Mouse (Mus musculus) left cerebral cortex, adult 8-10 months (tissue): ENCODE data around the gene Wdr46. TPM values are rescaled to one million over a fixed set of nuclear protein-coding genes. Genes with fewer than 3 reads are reported as not detected.

Source experiments
- DNase-seq, 2 experiments: peaks; one replicate each; pipeline ENCODE4 v3.0.0; 2022; ENCODE audit warnings: low spot score in 2 of 2
- total RNA-seq, 4 experiments: library from RNA; stranded (reverse); gene quantifications; 2 replicates each; pipeline ENCODE4 v1.2.4; 2022

Gene Wdr46
- total RNA-seq, 4 experiments from 2014 or later: 10.9 to 14.7 (median 13.7) TPM

- peak; percentile 59 to 71 for DNase-seq
Observed at GRCm38 (mm10) chr17:33951021-33951946, 10.8 kb downstream of the Wdr46 start, which contains the start of gene B3galt4. B3galt4 (minus strand) TSS chr17:33951488.

- DNase-seq: peak in 1 of 2 experiments; percentile 12
Observed at GRCm38 (mm10) chr17:33952015-33952414, 11.6 kb downstream of the Wdr46 start.

- DNase-seq: peak in 1 of 2 experiments; percentile 5
Observed at GRCm38 (mm10) chr17:33952879-33953278, 12.4 kb downstream of the Wdr46 start.

GRCm38 (mm10) chr17:33953310-33953709 is 12.8 kb downstream of the Wdr46 start:
- DNase-seq: no peak

GRCm38 (mm10) chr17:33953961-33954565 is 13.6 kb downstream of the Wdr46 start:
- peak in 1 of 2 experiments; percentile 4 for DNase-seq

- no peak for DNase-seq
Observed at GRCm38 (mm10) chr17:33954646-33955554, 14.4 kb downstream of the Wdr46 start.

GRCm38 (mm10) chr17:33955555-33956214 is 15.2 kb downstream of the Wdr46 start, which contains the start of the genes Vps52 and Rps18:
Vps52 (plus strand) TSS chr17:33955812.
Rps18 (minus strand) TSS chr17:33956001.
- DNase-seq: peak; percentile 92 to 97

- no peak for DNase-seq
Observed at GRCm38 (mm10) chr17:33956336-33956735, 15.9 kb downstream of the Wdr46 start.

GRCm38 (mm10) chr17:33957493-33957892 is 17.0 kb downstream of the Wdr46 start:
- DNase-seq: no peak

- no peak for DNase-seq
Observed at GRCm38 (mm10) chr17:33958451-33958850, 18.0 kb downstream of the Wdr46 start.

GRCm38 (mm10) chr17:33959135-33959534 is 18.7 kb downstream of the Wdr46 start:
- DNase-seq: no peak

- no peak for DNase-seq
Observed at GRCm38 (mm10) chr17:33959948-33960347, 19.5 kb downstream of the Wdr46 start.

GRCm38 (mm10) chr17:33962876-33963275 is 22.4 kb downstream of the Wdr46 start:
- DNase-seq: no peak

- no peak for DNase-seq
Observed at GRCm38 (mm10) chr17:33965082-33965845, 24.8 kb downstream of the Wdr46 start.

- no peak for DNase-seq
Observed at GRCm38 (mm10) chr17:33965846-33966550, 25.5 kb downstream of the Wdr46 start.

GRCm38 (mm10) chr17:33968489-33968888 is 28.0 kb downstream of the Wdr46 start:
- DNase-seq: peak in 1 of 2 experiments; percentile 70

- no peak for DNase-seq
Observed at GRCm38 (mm10) chr17:33968927-33969326, 28.5 kb downstream of the Wdr46 start.

- DNase-seq: no peak
Observed at GRCm38 (mm10) chr17:33969394-33969793, 28.9 kb downstream of the Wdr46 start.

GRCm38 (mm10) chr17:33972691-33973090 is 32.2 kb downstream of the Wdr46 start:
- no peak for DNase-seq
